Mouse (Mus musculus): ENCODE measurements around the gene Abhd17a. TPM values are rescaled to one million over a fixed set of nuclear protein-coding genes. Genes with fewer than 3 reads are reported as not detected.

The Abhd17a gene
- polyA plus RNA-seq, 1 experiment from 2014 or later: 105 TPM

- no peak overlapping the region for H3K9ac ChIP-seq (replicated peaks; ENCODE audit: low read depth)
- H3K4me3 ChIP-seq (ENCODE audit: low read depth, low read length): 0 out of 2 replicates have a peak overlapping the region, but pooled peaks have one; percentile 74
- no peaks in the 10 kb centered on the region for H3K27me3 ChIP-seq (replicated peaks; ENCODE audit: insufficient read depth, low read length)
- peak overlapping the region; percentile 82 for H3K27ac ChIP-seq (ENCODE audit: low read length)
- H3K4me2 ChIP-seq (replicated peaks; ENCODE audit: low read depth, low read length): peak overlapping the region; percentile 97; the same call in 1 of the 2 replicates
- ATAC-seq: peak; percentile 14; the same call in 1 of the 2 replicates
- WGBS: 8% methylated on average over 8 of the region's 8 CpGs
- peaks cover 7% of the 10 kb centered on the region for H3K4me1 ChIP-seq (ENCODE audit: insufficient read depth, low read depth, low read length)
- peak; percentile 85 for DNase-seq (ENCODE audit: low spot score)
- no peaks in the 10 kb centered on the region for H3K36me3 ChIP-seq (ENCODE audit: insufficient read depth, low read length)
- H3K9me3 ChIP-seq (ENCODE audit: low read length): no peaks in the 10 kb centered on the region
- TF ChIP-seq CTCF (IDR thresholded peaks at IDR 0.05) (peak; percentile 77), EP300 (IDR thresholded peaks at IDR 0.05) (no peak)
Measured at GRCm38 (mm10) chr10:80578911-80579310, 11.2 kb downstream of the Abhd17a start.

DNA sequence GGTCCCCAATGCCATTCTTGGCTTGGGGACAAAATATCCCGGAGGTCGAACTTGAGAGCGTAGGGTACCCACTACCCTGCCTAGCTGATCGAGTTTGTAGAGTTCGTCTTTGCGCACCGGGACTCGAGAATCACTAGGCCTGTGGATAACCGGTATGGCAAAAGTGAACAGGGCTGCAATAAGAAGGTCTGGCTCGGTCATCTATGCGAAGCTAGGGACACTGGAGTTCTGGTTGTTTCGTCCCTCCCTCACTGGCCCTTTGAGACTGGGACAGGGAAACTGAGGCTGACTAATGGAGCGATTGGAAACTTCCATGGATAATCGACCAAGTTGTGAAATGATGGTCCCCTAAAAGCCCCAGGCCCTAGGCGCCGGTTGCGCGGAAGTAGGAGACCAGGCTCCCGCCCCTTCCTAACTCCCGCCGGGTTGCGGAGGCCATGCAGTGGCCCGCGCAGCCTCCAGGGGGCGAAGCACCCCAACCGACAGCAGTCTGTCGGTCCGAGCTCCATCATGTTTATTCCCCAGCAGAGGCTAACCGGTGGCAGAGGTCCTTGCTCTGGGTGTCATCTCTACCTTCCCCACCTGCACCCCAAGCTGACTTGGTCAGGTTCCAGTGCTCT lies 11.9 kb downstream of the Abhd17a start:
- DNase-seq (ENCODE audit: low spot score) (peak; percentile 91), ATAC-seq (peak; percentile 49)
- Histone ChIP-seq H3K27me3 (replicated peaks; ENCODE audit: insufficient read depth, low read length) (no peaks in the 10 kb centered on the region), H3K4me3 (ENCODE audit: low read depth, low read length) (peak overlapping the region; percentile 74), H3K4me2 (replicated peaks; ENCODE audit: low read depth, low read length) (peak overlapping the region; percentile 97), H3K36me3 (ENCODE audit: insufficient read depth, low read length) (no peaks in the 10 kb centered on the region), H3K27ac (ENCODE audit: low read length) (peak overlapping the region; percentile 82), H3K9me3 (ENCODE audit: low read length) (no peaks in the 10 kb centered on the region), H3K4me1 (ENCODE audit: insufficient read depth, low read depth, low read length) (peaks cover 7% of the 10 kb centered on the region), H3K9ac (replicated peaks; ENCODE audit: low read depth) (no peak overlapping the region)
- WGBS: 0% methylated on average over 29 of the region's 29 CpGs
- TF ChIP-seq CTCF (IDR thresholded peaks at IDR 0.05) (peak; percentile 90), EP300 (IDR thresholded peaks at IDR 0.05) (no peak)

GRCm38 (mm10) chr10:80577195-80578130 lies 12.7 kb downstream of the Abhd17a start, which contains the start of gene Klf16:
Gene Klf16 (minus strand): TSS chr10:80577321.
- DNase-seq (ENCODE audit: low spot score) (peak; percentile 97), ATAC-seq (peak; percentile 89)
- Histone ChIP-seq H3K36me3 (ENCODE audit: insufficient read depth, low read length) (no peaks in the 10 kb centered on the region), H3K4me1 (ENCODE audit: insufficient read depth, low read depth, low read length) (peaks cover 7% of the 10 kb centered on the region), H3K27me3 (replicated peaks; ENCODE audit: insufficient read depth, low read length) (no peaks in the 10 kb centered on the region), H3K9me3 (ENCODE audit: low read length) (no peaks in the 10 kb centered on the region), H3K27ac (ENCODE audit: low read length) (peak within 1 kb of the TSS; percentile 82), H3K4me3 (ENCODE audit: low read depth, low read length) (peak within 1 kb of the TSS; percentile 74), H3K9ac (replicated peaks; ENCODE audit: low read depth) (peak within 1 kb of the TSS; percentile 48), H3K4me2 (replicated peaks; ENCODE audit: low read depth, low read length) (peak within 1 kb of the TSS; percentile 97)
- TF ChIP-seq EP300 (IDR thresholded peaks at IDR 0.05) (no peak), CTCF (IDR thresholded peaks at IDR 0.05) (no peak)
- WGBS: under 1% methylated on average over 47 of the region's 97 CpGs

DNA sequence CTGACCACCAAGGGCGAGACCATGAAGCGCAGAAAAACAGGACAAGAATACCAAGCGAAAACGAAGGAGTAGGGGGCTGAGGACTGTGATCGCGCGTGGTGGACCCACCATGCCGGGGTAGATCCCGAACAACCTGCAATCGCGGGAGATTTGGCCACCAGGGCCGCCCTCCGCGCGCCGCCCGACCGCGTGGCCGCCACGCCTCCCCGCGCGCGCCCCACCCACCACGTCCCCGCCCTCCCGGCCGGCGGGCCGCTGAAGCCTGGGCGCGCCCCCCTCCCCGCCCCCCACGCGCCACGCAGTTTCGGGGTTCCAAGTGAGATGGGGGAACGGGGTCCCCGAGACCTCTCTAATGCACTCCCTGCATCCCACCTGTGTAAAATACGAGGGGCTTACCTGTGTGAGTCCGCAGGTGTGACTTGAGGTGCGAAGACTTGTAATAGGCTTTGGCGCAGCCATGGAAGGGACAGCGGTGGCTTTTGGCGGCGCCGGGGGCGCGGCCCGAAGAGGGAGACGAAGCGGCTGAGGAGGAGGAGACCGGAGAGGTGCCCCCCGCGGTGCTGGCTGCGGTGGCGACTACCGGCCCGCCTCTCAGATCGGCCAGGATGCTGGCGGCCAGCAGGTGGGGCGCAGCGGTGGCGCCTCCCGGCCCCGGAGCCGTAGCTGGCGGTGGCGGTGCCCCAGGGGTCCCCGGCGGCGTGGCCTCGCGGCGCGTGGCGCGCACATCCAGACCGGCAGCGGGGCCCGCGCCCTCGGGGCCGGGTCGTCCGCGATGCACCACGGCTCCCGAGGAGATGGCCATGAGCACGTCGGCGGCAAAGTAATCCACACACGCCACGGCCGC lies 13.6 kb downstream of the Abhd17a start:
- Histone ChIP-seq H3K4me3 (ENCODE audit: low read depth, low read length) (peak overlapping the region; percentile 74), H3K27me3 (replicated peaks; ENCODE audit: insufficient read depth, low read length) (no peaks in the 10 kb centered on the region), H3K9ac (replicated peaks; ENCODE audit: low read depth) (peak overlapping the region; percentile 48), H3K36me3 (ENCODE audit: insufficient read depth, low read length) (no peaks in the 10 kb centered on the region), H3K4me2 (replicated peaks; ENCODE audit: low read depth, low read length) (peak overlapping the region; percentile 97), H3K27ac (ENCODE audit: low read length) (peak overlapping the region; percentile 82), H3K9me3 (ENCODE audit: low read length) (no peaks in the 10 kb centered on the region), H3K4me1 (ENCODE audit: insufficient read depth, low read depth, low read length) (peaks cover 7% of the 10 kb centered on the region)
- 1% methylated on average over 53 of the region's 96 CpGs for WGBS
- DNase-seq (ENCODE audit: low spot score) (peak; percentile 56), ATAC-seq (peak; percentile 11)
- TF ChIP-seq CTCF (IDR thresholded peaks at IDR 0.05) (no peak), EP300 (IDR thresholded peaks at IDR 0.05) (no peak)

DNA sequence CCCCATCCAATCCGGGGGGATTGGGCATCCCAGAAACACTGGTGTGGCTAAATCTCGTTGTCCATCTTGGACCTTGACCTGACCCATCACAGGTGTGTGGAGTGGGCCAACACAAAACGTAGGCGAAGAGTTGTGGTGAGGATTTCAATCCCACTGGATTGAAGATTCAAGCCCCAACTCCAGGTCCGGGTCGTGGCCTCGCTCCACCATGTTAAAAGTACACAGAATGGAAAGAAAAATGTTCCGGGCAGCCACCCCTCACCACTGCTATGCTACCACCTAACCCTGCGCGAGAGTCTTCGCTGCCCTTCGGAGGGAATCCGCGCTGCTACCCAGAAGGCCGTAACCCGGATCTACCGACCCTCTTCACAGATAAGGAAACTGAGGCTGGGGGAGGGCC lies 14.2 kb downstream of the Abhd17a start:
- Histone ChIP-seq H3K27me3 (replicated peaks; ENCODE audit: insufficient read depth, low read length) (no peaks in the 10 kb centered on the region), H3K4me3 (ENCODE audit: low read depth, low read length) (peak overlapping the region; percentile 74), H3K4me2 (replicated peaks; ENCODE audit: low read depth, low read length) (peak overlapping the region; percentile 97), H3K4me1 (ENCODE audit: insufficient read depth, low read depth, low read length) (peaks cover 12% of the 10 kb centered on the region), H3K27ac (ENCODE audit: low read length) (no peak overlapping the region), H3K36me3 (ENCODE audit: insufficient read depth, low read length) (no peaks in the 10 kb centered on the region), H3K9me3 (ENCODE audit: low read length) (no peaks in the 10 kb centered on the region), H3K9ac (replicated peaks; ENCODE audit: low read depth) (peak overlapping the region; percentile 48; the same call in 1 of the 2 replicates)
- 8% methylated on average over 17 of the region's 17 CpGs for WGBS
- TF ChIP-seq CTCF (IDR thresholded peaks at IDR 0.05) (no peak), EP300 (IDR thresholded peaks at IDR 0.05) (no peak)
- DNase-seq (ENCODE audit: low spot score) (no peak), ATAC-seq (no peak)
